Mouse (Mus musculus): ENCODE data around the gene Tmem53.

- TF ChIP-seq POLR2A (IDR thresholded peaks at IDR 0.05; ENCODE audit: extremely low read depth, insufficient read depth, low read length), result no peak
- no peak for TF ChIP-seq CTCF (IDR thresholded peaks at IDR 0.05; ENCODE audit: low read depth, low read length)
Measured at GRCm38 (mm10) chr4:117279253-117279642, 27.5 kb downstream of the Tmem53 start.

Measured in liver, adult 2 months (tissue).